Comparison of ENCODE assay signal across 8 mouse cellular contexts in the genomic region with DNA sequence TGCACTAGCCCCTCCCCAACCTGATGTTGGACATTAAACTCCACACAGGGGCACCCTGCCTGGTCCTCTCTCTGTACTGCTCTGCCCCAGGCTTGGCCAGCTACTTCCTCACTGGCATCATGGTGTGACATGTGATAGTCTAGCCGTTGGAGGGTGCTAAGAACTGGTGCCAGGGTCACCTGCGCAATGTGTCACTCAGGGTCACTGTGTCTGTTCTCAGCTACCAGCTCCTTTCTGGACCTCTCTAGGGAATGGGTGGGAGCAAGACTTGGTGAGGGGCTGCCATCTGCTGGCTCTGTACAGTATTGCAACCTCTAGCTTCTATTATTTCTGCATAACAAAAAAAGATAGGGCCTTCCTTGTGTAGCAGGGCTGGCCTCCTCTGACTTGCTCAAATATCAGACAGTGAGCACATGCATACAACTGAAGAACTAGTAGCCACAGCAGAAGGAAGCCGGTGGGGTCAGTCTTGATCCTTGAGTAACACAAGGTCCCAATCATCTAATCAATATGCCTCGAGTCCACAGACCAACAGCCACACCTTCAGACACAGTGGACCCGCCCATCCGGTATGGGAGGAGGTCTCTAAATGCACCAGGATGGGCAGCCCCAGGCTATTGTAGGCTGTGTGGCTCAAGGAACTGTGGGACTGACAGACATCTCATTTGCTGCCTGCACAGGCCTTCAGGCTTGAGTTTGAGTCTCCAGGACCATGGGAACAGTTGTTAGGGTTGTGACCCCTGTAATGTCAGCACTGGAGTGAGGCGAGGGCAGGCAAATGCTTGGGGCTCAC. TPM values are rescaled to one million over a fixed set of nuclear protein-coding genes. Genes with fewer than 3 reads are reported as not detected.
DNase-seq lines count a peak whose midpoint lies in the region; ATAC-seq and TF ChIP-seq lines count a peak whose summit lies in the region.

No protein-coding gene starts in this region.

- H3K4me1 ChIP-seq in hindbrain, postnatal 0 days (ENCODE audit: insufficient read depth, low read length), result no peaks in the 10 kb centered on the region

- no peak overlapping the region for H3K9ac ChIP-seq in hindbrain, postnatal 0 days (replicated peaks; ENCODE audit: low read length)

- H3K4me2 ChIP-seq in hindbrain, postnatal 0 days (ENCODE audit: low read depth, low read length), result no peak overlapping the region

- DNase-seq in WW6 (ENCODE audit: low read depth, low spot score), result peak; percentile 69
- peak; percentile 77 for DNase-seq in cerebellum, adult 9-11 months
- DNase-seq in frontal cortex, postnatal 25 days (ENCODE audit: low spot score in 2 of 2), result peak; percentile 66 to 72
- DNase-seq in hindbrain, postnatal 0 days (ENCODE audit: low spot score), result peak; percentile 79
- DNase-seq in left cerebral cortex, adult 11 months (ENCODE audit: low spot score), result peak; percentile 63
- peak; percentile 89 for DNase-seq in lung, postnatal 36 days
- peak; percentile 76 to 79 for DNase-seq in right cerebral cortex, postnatal 10 days (ENCODE audit: low spot score in 2 of 2)
- DNase-seq in urinary bladder, postnatal 36 days (ENCODE audit: low spot score in 2 of 2), result peak; percentile 58 to 69

- ATAC-seq in hindbrain, postnatal 0 days, result peak; percentile 46; the same call in 1 of the 2 replicates

- H3K27ac ChIP-seq in hindbrain, postnatal 0 days, result no peak overlapping the region

- H3K36me3 ChIP-seq in hindbrain, postnatal 0 days (ENCODE audit: insufficient read depth, low read length), result peaks cover 36% of the 10 kb centered on the region

- no peaks in the 10 kb centered on the region for H3K9me3 ChIP-seq in hindbrain, postnatal 0 days (ENCODE audit: low read length)

- peak; percentile 85 for TF ChIP-seq CTCF in hindbrain, postnatal 0 days (IDR thresholded peaks at IDR 0.05; ENCODE audit: low read depth)

- H3K27me3 ChIP-seq in hindbrain, postnatal 0 days (ENCODE audit: insufficient read depth, low read length), result no peaks in the 10 kb centered on the region

- 82% methylated on average over 7 of the region's 7 CpGs for WGBS in hindbrain, postnatal 0 days

- H3K4me3 ChIP-seq in hindbrain, postnatal 0 days (ENCODE audit: low read length), result no peak overlapping the region

RNA-seq across cellular contexts. Expression of gene Thop1, which starts 12.5 kb away (rescaled TPM):
- total RNA-seq in hindbrain, postnatal 0 days (2014; rRNA removed), result 73.5 and 79.1 TPM in 2 replicates
- polyA plus RNA-seq in hindbrain, postnatal 0 days (2015; fragmentation: Nextera tagmentation; extraction: Ambion mirVana), result 36.4 and 36.9 TPM in 2 replicates

RNA-seq across cellular contexts. Expression of gene Creb3l3, which starts 16.3 kb away (rescaled TPM):
- 0.61 and 1.0 TPM in 2 replicates for total RNA-seq in hindbrain, postnatal 0 days (2014; rRNA removed)
- 0.59 and 0.71 TPM in 2 replicates for polyA plus RNA-seq in hindbrain, postnatal 0 days (2015; fragmentation: Nextera tagmentation; extraction: Ambion mirVana)

RNA-seq across cellular contexts. Expression of gene Sgta, which starts 22.4 kb away (rescaled TPM):
- total RNA-seq in hindbrain, postnatal 0 days (2014; rRNA removed), result 264 and 279 TPM in 2 replicates
- 275 and 290 TPM in 2 replicates for polyA plus RNA-seq in hindbrain, postnatal 0 days (2015; fragmentation: Nextera tagmentation; extraction: Ambion mirVana)

RNA-seq across cellular contexts. Expression of gene Map2k2, which starts 23.4 kb away (rescaled TPM):
- total RNA-seq in hindbrain, postnatal 0 days (2014; rRNA removed), result 297 and 309 TPM in 2 replicates
- 196 and 204 TPM in 2 replicates for polyA plus RNA-seq in hindbrain, postnatal 0 days (2015; fragmentation: Nextera tagmentation; extraction: Ambion mirVana)

RNA-seq across cellular contexts. Expression of gene Slc39a3, which starts 45.1 kb away (rescaled TPM):
- total RNA-seq in hindbrain, postnatal 0 days (2014; rRNA removed), result 118 and 126 TPM in 2 replicates
- 40.6 and 41.9 TPM in 2 replicates for polyA plus RNA-seq in hindbrain, postnatal 0 days (2015; fragmentation: Nextera tagmentation; extraction: Ambion mirVana)
